Mouse (Mus musculus) heart, postnatal 0 days (tissue): ENCODE results near the gene Polr3e. TPM values are rescaled to one million over a fixed set of nuclear protein-coding genes. Genes with fewer than 3 reads are reported as not detected.

Experiments
- ATAC-seq: fragments of 200-750 bp; cut with Nextera tagmentation; 2 replicates; pipeline ENCODE4 v1.8.0; 2017; ENCODE audit warnings: low read depth, moderate number of reproducible peaks, moderate library complexity; ENCODE audit not compliant: insufficient read depth
- DNase-seq: peaks from one replicate; pipeline ENCODE4 v3.0.0-alpha.2; 2016; ENCODE audit warnings: low spot score
- H3K27ac ChIP-seq: fragments of 300-500 bp; sonication (generic); 2 replicates; pipeline ENCODE4 v1.5.1; 2014; ENCODE audit warnings: low read depth, mild to moderate bottlenecking
- H3K27me3 ChIP-seq: fragments of 300-500 bp; sonication (generic); 2 replicates; pipeline ENCODE4 v1.6.1; 2014; ENCODE audit warnings: low read length, mixed read lengths; ENCODE audit not compliant: control insufficient read depth, insufficient read depth
- H3K36me3 ChIP-seq: fragments of 300-500 bp; sonication (generic); replicated peaks from 2 replicates; pipeline ENCODE4 v1.6.1; 2014; ENCODE audit warnings: low read length, mixed read lengths; ENCODE audit not compliant: control insufficient read depth, insufficient read depth
- H3K4me1 ChIP-seq: fragments of 300-500 bp; sonication (generic); 2 replicates; pipeline ENCODE4 v1.6.1; 2014; ENCODE audit warnings: antibody characterized with exemption; ENCODE audit not compliant: control insufficient read depth, insufficient read depth
- H3K4me2 ChIP-seq: fragments of 300-500 bp; sonication (generic); 2 replicates; pipeline ENCODE4 v1.6.1; 2014; ENCODE audit warnings: low read depth, mild to moderate bottlenecking, low read length, moderate library complexity
- H3K4me3 ChIP-seq: fragments of 300-500 bp; sonication (generic); 2 replicates; pipeline ENCODE4 v1.5.1; 2014; ENCODE audit warnings: low read depth, low read length
- H3K9ac ChIP-seq: fragments of 300-500 bp; sonication (generic); replicated peaks from 2 replicates; pipeline ENCODE4 v1.6.1; 2014; ENCODE audit warnings: low read depth, low read length, mixed read lengths
- H3K9me3 ChIP-seq: fragments of 300-500 bp; sonication (generic); replicated peaks from 2 replicates; pipeline ENCODE4 v1.6.1; 2016; ENCODE audit warnings: low read length; ENCODE audit not compliant: control insufficient read depth
- CTCF ChIP-seq: IDR thresholded peaks from 2 replicates; pipeline ENCODE4 v1.5.1; 2016; ENCODE audit warnings: antibody characterized with exemption, control low read depth, low read depth
- EP300 ChIP-seq: IDR thresholded peaks from 2 replicates; pipeline ENCODE4 v1.6.1; 2016; ENCODE audit warnings: antibody characterized with exemption, low read depth
- WGBS: fragments of 180-500 bp; shearing (Covaris S2); extraction: QIAGEN DNeasy Blood & Tissue Kit; methylation state at CpG from one replicate; pipeline ENCODE4 v1.1.7; 2014; 5-methylcytosine and 5-hydroxymethylcytosine counted together
- polyA plus RNA-seq: library from polyadenylated mRNA; unstranded; fragments of >200 nt; fragmentation: Nextera tagmentation; extraction: Ambion mirVana; gene quantifications from 2 replicates; pipeline ENCODE4 v1.2.1, GENCODE M21; 2015
- total RNA-seq: library from RNA; depleted of rRNA; stranded (reverse); fragments of >200 nt; gene quantifications from 2 replicates; pipeline ENCODE4 v1.2.3, GENCODE M21; 2014; ENCODE audit warnings: low replicate concordance

The Polr3e gene
- total and polyA plus RNA-seq, 2 experiments from 2014 or later, result 12.2 to 14.5 TPM

- ATAC-seq (no peak; the same call in 1 of the 2 replicates), DNase-seq (no peak)
- H3K27ac ChIP-seq, result no peak overlapping the region
- H3K4me1 ChIP-seq, result peaks cover 8% of the 10 kb centered on the region
- H3K9me3 ChIP-seq, result no peaks in the 10 kb centered on the region
- H3K4me2 ChIP-seq, result no peak overlapping the region
- no peaks in the 10 kb centered on the region for H3K27me3 ChIP-seq
- peaks cover 24% of the 10 kb centered on the region for H3K36me3 ChIP-seq
- no peak overlapping the region for H3K4me3 ChIP-seq
- WGBS, result 44% methylated on average over 7 of the region's 7 CpGs
- TF ChIP-seq EP300 (no peak), CTCF (no peak)
- no peak overlapping the region for H3K9ac ChIP-seq
Measured at GRCm38 (mm10) chr7:120874764-120875539, 42.6 kb upstream of the Polr3e start.

GRCm38 (mm10) chr7:120875540-120876388 is 41.8 kb upstream of the Polr3e start:
- Histone ChIP-seq H3K4me3 (no peak overlapping the region), H3K4me2 (no peak overlapping the region), H3K9me3 (no peaks in the 10 kb centered on the region), H3K36me3 (peaks cover 32% of the 10 kb centered on the region), H3K27ac (no peak overlapping the region), H3K4me1 (no peaks in the 10 kb centered on the region), H3K9ac (no peak overlapping the region), H3K27me3 (no peaks in the 10 kb centered on the region)
- ATAC-seq (no peak), DNase-seq (no peak)
- WGBS, result 66% methylated on average over 3 of the region's 3 CpGs
- TF ChIP-seq CTCF (no peak), EP300 (no peak)

GRCm38 (mm10) chr7:120878271-120878670 is 39.3 kb upstream of the Polr3e start:
- DNase-seq (no peak), ATAC-seq (no peak)
- H3K4me2 ChIP-seq, result no peak overlapping the region
- no peak overlapping the region for H3K9ac ChIP-seq
- H3K27me3 ChIP-seq, result no peaks in the 10 kb centered on the region
- no peak overlapping the region for H3K4me3 ChIP-seq
- no peaks in the 10 kb centered on the region for H3K9me3 ChIP-seq
- H3K36me3 ChIP-seq, result peaks cover 48% of the 10 kb centered on the region
- 64% methylated on average over 6 of the region's 6 CpGs for WGBS
- no peaks in the 10 kb centered on the region for H3K4me1 ChIP-seq
- TF ChIP-seq CTCF (no peak), EP300 (no peak)
- H3K27ac ChIP-seq, result no peak overlapping the region

GRCm38 (mm10) chr7:120879972-120880371 is 37.6 kb upstream of the Polr3e start:
- Histone ChIP-seq H3K27ac (no peak overlapping the region), H3K36me3 (peaks cover 56% of the 10 kb centered on the region), H3K9me3 (no peaks in the 10 kb centered on the region), H3K27me3 (no peaks in the 10 kb centered on the region), H3K4me2 (no peak overlapping the region), H3K9ac (no peak overlapping the region), H3K4me1 (no peaks in the 10 kb centered on the region), H3K4me3 (no peak overlapping the region)
- TF ChIP-seq EP300 (no peak), CTCF (no peak)
- DNase-seq, result no peak
- ATAC-seq, result no peak
- 94% methylated on average over 3 of the region's 3 CpGs for WGBS

GRCm38 (mm10) chr7:120880770-120881169 is 36.8 kb upstream of the Polr3e start:
- 92% methylated on average over 4 of the region's 4 CpGs for WGBS
- H3K9ac ChIP-seq, result no peak overlapping the region
- no peaks in the 10 kb centered on the region for H3K9me3 ChIP-seq
- no peak for DNase-seq
- H3K27me3 ChIP-seq, result no peaks in the 10 kb centered on the region
- no peaks in the 10 kb centered on the region for H3K4me1 ChIP-seq
- H3K4me3 ChIP-seq, result no peak overlapping the region
- H3K27ac ChIP-seq, result no peak overlapping the region
- TF ChIP-seq CTCF (no peak), EP300 (no peak)
- no peak for ATAC-seq
- H3K36me3 ChIP-seq, result peaks cover 64% of the 10 kb centered on the region
- H3K4me2 ChIP-seq, result no peak overlapping the region
